In the genomic region with DNA sequence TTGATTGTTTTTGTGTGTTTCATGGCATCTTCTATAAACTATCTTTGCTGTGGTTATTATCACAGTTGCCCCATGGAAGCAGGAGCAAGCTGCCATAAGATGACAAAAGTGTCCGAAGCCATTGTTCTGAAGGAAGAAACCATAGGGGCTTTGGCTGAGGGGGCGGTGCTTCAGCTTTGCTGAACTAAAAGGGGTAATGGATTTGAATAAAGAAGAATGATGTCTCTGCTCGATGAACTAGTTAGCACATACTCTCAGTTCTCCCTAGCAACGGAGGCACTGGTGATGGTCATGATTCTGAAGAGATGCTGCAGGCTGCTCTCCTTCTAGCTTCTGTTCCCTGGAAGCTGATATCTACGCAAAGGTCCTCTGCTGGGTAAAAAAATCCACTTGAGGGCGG, we compare ENCODE assay signal across 20 mouse cellular contexts. TPM values are rescaled to one million over a fixed set of nuclear protein-coding genes. Genes with fewer than 3 reads are reported as not detected.
A peak's percentile ranks its signal among the peaks of the same experiment; 100 is the strongest.
DNase-seq lines count a peak whose midpoint lies in the region; ATAC-seq and TF ChIP-seq lines count a peak whose summit lies in the region.
"Had no signal": no experiment of that assay in that cellular context is flagged by ENCODE, and none has a peak within 500 bp of the region (broad histone marks: within the 10 kb centered on the region; RNA-seq: fewer than 3 reads in every experiment).

No protein-coding gene starts in this region.

- peaks cover 42% of the 10 kb centered on the region for H3K4me1 ChIP-seq in midbrain, embryonic 10.5 days
- no peaks in the 10 kb centered on the region for H3K4me1 ChIP-seq in midbrain, embryonic 15.5 days
- H3K4me1 ChIP-seq in forebrain, postnatal 0 days (ENCODE audit: insufficient read depth) = no peaks in the 10 kb centered on the region

- no peak for TF ChIP-seq CTCF in forebrain, postnatal 0 days (IDR thresholded peaks at IDR 0.05; ENCODE audit: low read depth)
- TF ChIP-seq CTCF in left cerebral cortex, adult 2 months (IDR thresholded peaks at IDR 0.05) = no peak

- peak overlapping the region; percentile 64 for H3K27ac ChIP-seq in midbrain, embryonic 10.5 days (replicated peaks)
- no peak overlapping the region for H3K27ac ChIP-seq in midbrain, embryonic 15.5 days
- no peak overlapping the region for H3K27ac ChIP-seq in forebrain, postnatal 0 days (ENCODE audit: low read depth, low read length)
- no peak overlapping the region for H3K27ac ChIP-seq in left cerebral cortex, adult 2 months
- H3K27ac ChIP-seq: heart, embryonic 15.5 days; neural tube, embryonic 13.5 days had no signal

- no peak for DNase-seq in frontal cortex, postnatal 36 days (ENCODE audit: low spot score in 2 of 2)
- peak; percentile 55 for DNase-seq in midbrain, embryonic 10.5 days (ENCODE audit: low spot score)
- peak; percentile 71 for DNase-seq in embryo, embryonic 10 days (ENCODE audit: low spot score)
- peak; percentile 6 for DNase-seq in forebrain, postnatal 0 days
- no peak for DNase-seq in spleen, postnatal 10 days (ENCODE audit: low spot score in 2 of 2)
- no peak for DNase-seq in left cerebral cortex, adult 2 months (ENCODE audit: extremely low spot score in 1 of 2, low spot score in 2 of 2)
- DNase-seq: cerebellum, adult 8-10 months; heart, adult 18-20 months; kidney, adult 11 months; lung, adult 2 months; lung, postnatal 36 days; thymus, postnatal 36 days had no signal

- H3K27me3 ChIP-seq in midbrain, embryonic 10.5 days (ENCODE audit: low read depth, poor library complexity, severe bottlenecking) = peaks cover 52% of the 10 kb centered on the region
- no peaks in the 10 kb centered on the region for H3K27me3 ChIP-seq in midbrain, embryonic 15.5 days (replicated peaks)
- H3K27me3 ChIP-seq in forebrain, postnatal 0 days (ENCODE audit: insufficient read depth, low read length) = no peaks in the 10 kb centered on the region
- H3K27me3 ChIP-seq: heart, embryonic 15.5 days; neural tube, embryonic 13.5 days had no signal

- ATAC-seq in frontal cortex, adult (ENCODE audit: low TSS enrichment) = peak; percentile 51; the same call in 1 of the 2 replicates
- no peak for ATAC-seq in midbrain, embryonic 15.5 days (replicated peaks)
- ATAC-seq in forebrain, postnatal 0 days = no peak; the same call in 1 of the 2 replicates

- WGBS in midbrain, embryonic 10.5 days = 44% methylated on average over 6 of the region's 6 CpGs
- 18% methylated on average over 6 of the region's 6 CpGs for WGBS in midbrain, embryonic 15.5 days
- WGBS in forebrain, postnatal 0 days = 34% methylated on average over 6 of the region's 6 CpGs

- H3K36me3 ChIP-seq in midbrain, embryonic 10.5 days = no peaks in the 10 kb centered on the region
- H3K36me3 ChIP-seq in midbrain, embryonic 15.5 days (replicated peaks) = no peaks in the 10 kb centered on the region
- no peaks in the 10 kb centered on the region for H3K36me3 ChIP-seq in forebrain, postnatal 0 days (ENCODE audit: insufficient read depth)
- H3K36me3 ChIP-seq: heart, embryonic 15.5 days; neural tube, embryonic 13.5 days had no signal

- no peak overlapping the region for H3K9ac ChIP-seq in midbrain, embryonic 15.5 days
- H3K9ac ChIP-seq in forebrain, postnatal 0 days = no peak overlapping the region
- H3K9ac ChIP-seq: heart, embryonic 15.5 days; neural tube, embryonic 13.5 days had no signal

- H3K9me3 ChIP-seq in midbrain, embryonic 10.5 days (replicated peaks) = 0 out of 2 replicates have a peak, but pooled peaks cover 6% of the 10 kb centered on the region
- no peaks in the 10 kb centered on the region for H3K9me3 ChIP-seq in midbrain, embryonic 15.5 days
- no peaks in the 10 kb centered on the region for H3K9me3 ChIP-seq in forebrain, postnatal 0 days (ENCODE audit: low read length)
- H3K9me3 ChIP-seq: heart, embryonic 15.5 days; neural tube, embryonic 13.5 days had no signal

- H3K4me3 ChIP-seq in midbrain, embryonic 10.5 days = no peak overlapping the region
- H3K4me3 ChIP-seq in midbrain, embryonic 15.5 days = no peak overlapping the region
- no peak overlapping the region for H3K4me3 ChIP-seq in forebrain, postnatal 0 days (ENCODE audit: low read depth, low read length)
- H3K4me3 ChIP-seq in left cerebral cortex, adult 2 months = no peak overlapping the region
- H3K4me3 ChIP-seq: heart, embryonic 15.5 days; neural tube, embryonic 13.5 days had no signal

- intact Hi-C loops in left cerebral cortex, adult 2 months (cut with DNase I) = no loop called here

- no peak overlapping the region for H3K4me2 ChIP-seq in midbrain, embryonic 15.5 days
- H3K4me2 ChIP-seq in forebrain, postnatal 0 days (ENCODE audit: low read depth) = no peak overlapping the region
- H3K4me2 ChIP-seq: heart, embryonic 15.5 days; liver, embryonic 11.5 days; neural tube, embryonic 13.5 days had no signal

RNA-seq across cellular contexts. Expression of gene Enpp6, which starts 41.8 kb away (rescaled TPM):
- polyA plus RNA-seq in midbrain, embryonic 10.5 days (2016; fragmentation: Nextera tagmentation; extraction: Ambion mirVana) = 0.16 and 0.17 TPM in 2 replicates
- polyA plus RNA-seq in midbrain, embryonic 15.5 days (2015; fragmentation: Nextera tagmentation; extraction: Ambion mirVana) = 0.15 TPM in 1 of 2 replicates, not detected in the other
- 0.43 and 1.3 TPM in 2 replicates for total RNA-seq in forebrain, postnatal 0 days (2014; rRNA removed)
- polyA plus RNA-seq in forebrain, postnatal 0 days (2015; fragmentation: Nextera tagmentation; extraction: Ambion mirVana) = 0.38 and 0.43 TPM in 2 replicates
- total RNA-seq in left cerebral cortex, adult 2 months (2021) = 1 to 10 TPM; 3.1 to 4.5 TPM
- total RNA-seq: common myeloid progenitor, adult 5-6 weeks; hematopoietic stem cell, adult 5-6 weeks had no signal
- polyA plus RNA-seq: C2C12 had no signal

Comparison
In these comparisons a context has a peak if more than half of its experiments do, and no peak if none do; other contexts are left out.
1. DNase-seq: peak in midbrain, embryonic 10.5 days (single experiment), embryo, embryonic 10 days (single experiment) and forebrain, postnatal 0 days (single experiment); none in frontal cortex, postnatal 36 days (0 of 2), spleen, postnatal 10 days (0 of 2) and left cerebral cortex, adult 2 months (0 of 2).